Comparison of ENCODE assay signal across 8 mouse cellular contexts in genomic region chr17:34000150-34000537, GRCm38 (mm10). TPM values are rescaled to one million over a fixed set of nuclear protein-coding genes. Genes with fewer than 3 reads are reported as not detected.
DNase-seq lines count a peak whose midpoint lies in the region; ATAC-seq lines count a peak whose summit lies in the region.

Gene H2-K1 (minus strand): TSS chr17:34000347.

- peak; percentile 54 for ATAC-seq in forebrain, embryonic 14.5 days
- peak; percentile 86 for ATAC-seq in liver, embryonic 15.5 days (ENCODE audit: insufficient read depth)
- ATAC-seq in neural tube, embryonic 13.5 days (ENCODE audit: low read depth), result peak; percentile 89

- peak within 1 kb of the TSS; percentile 59 for H3K9ac ChIP-seq in forebrain, embryonic 14.5 days (ENCODE audit: low read length)
- peak within 1 kb of the TSS; percentile 59 for H3K9ac ChIP-seq in liver, embryonic 15.5 days
- H3K9ac ChIP-seq in neural tube, embryonic 13.5 days, result peak within 1 kb of the TSS; percentile 69

- peaks cover 6% of the 10 kb centered on the region; the same call in 1 of the 2 replicates for H3K4me1 ChIP-seq in forebrain, embryonic 14.5 days (ENCODE audit: control insufficient read depth, insufficient read depth, low read length)
- peaks cover 19% of the 10 kb centered on the region for H3K4me1 ChIP-seq in liver, embryonic 15.5 days (replicated peaks)
- peaks cover 13% of the 10 kb centered on the region for H3K4me1 ChIP-seq in neural tube, embryonic 13.5 days (replicated peaks)

- H3K4me2 ChIP-seq in forebrain, embryonic 14.5 days (ENCODE audit: low read length), result peak within 1 kb of the TSS; percentile 91
- peak within 1 kb of the TSS; percentile 97 for H3K4me2 ChIP-seq in liver, embryonic 15.5 days
- H3K4me2 ChIP-seq in neural tube, embryonic 13.5 days, result peak within 1 kb of the TSS; percentile 92

- H3K27ac ChIP-seq in forebrain, embryonic 14.5 days (ENCODE audit: low read depth, low read length), result no peak within 1 kb of the TSS
- H3K27ac ChIP-seq in liver, embryonic 15.5 days (replicated peaks), result peak within 1 kb of the TSS; percentile 41; the same call in 1 of the 2 replicates
- H3K27ac ChIP-seq in neural tube, embryonic 13.5 days (replicated peaks), result no peak within 1 kb of the TSS

- intact Hi-C loops in heart, postnatal 10 days (cut with DNase I), result no loop called here

- H3K4me3 ChIP-seq in forebrain, embryonic 14.5 days (ENCODE audit: low read depth, low read length), result peak within 1 kb of the TSS; percentile 46
- H3K4me3 ChIP-seq in liver, embryonic 15.5 days (replicated peaks), result peak within 1 kb of the TSS; percentile 67
- peak within 1 kb of the TSS; percentile 51 for H3K4me3 ChIP-seq in neural tube, embryonic 13.5 days

- no peaks in the 10 kb centered on the region for H3K36me3 ChIP-seq in forebrain, embryonic 14.5 days (ENCODE audit: control insufficient read depth, insufficient read depth, low read length)
- peaks cover 11% of the 10 kb centered on the region for H3K36me3 ChIP-seq in liver, embryonic 15.5 days (replicated peaks)
- H3K36me3 ChIP-seq in neural tube, embryonic 13.5 days, result no peaks in the 10 kb centered on the region

- WGBS in forebrain, embryonic 14.5 days, result 1% methylated on average over 30 of the region's 30 CpGs
- WGBS in liver, embryonic 15.5 days (ENCODE audit: insufficient replicate concordance), result under 1% methylated on average over 30 of the region's 30 CpGs
- WGBS in neural tube, embryonic 13.5 days, result 2% methylated on average over 30 of the region's 30 CpGs

- 0 out of 2 replicates have a peak, but pooled peaks cover 11% of the 10 kb centered on the region for H3K27me3 ChIP-seq in forebrain, embryonic 14.5 days (replicated peaks; ENCODE audit: control insufficient read depth, insufficient read depth, low read length)
- peaks cover 32% of the 10 kb centered on the region for H3K27me3 ChIP-seq in liver, embryonic 15.5 days
- H3K27me3 ChIP-seq in neural tube, embryonic 13.5 days, result peaks cover 45% of the 10 kb centered on the region

- no peaks in the 10 kb centered on the region for H3K9me3 ChIP-seq in forebrain, embryonic 14.5 days (replicated peaks; ENCODE audit: control insufficient read depth, low read length)
- no peaks in the 10 kb centered on the region for H3K9me3 ChIP-seq in liver, embryonic 15.5 days (replicated peaks)
- no peaks in the 10 kb centered on the region for H3K9me3 ChIP-seq in neural tube, embryonic 13.5 days

- DNase-seq in ES-CJ7 (ENCODE audit: low read depth, low spot score), result peak; percentile 86
- DNase-seq in cerebellum, adult 11-12 months, result peak; percentile 61
- DNase-seq in forebrain, embryonic 14.5 days (ENCODE audit: low spot score), result peak; percentile 56
- peak; percentile 90 to 93 for DNase-seq in heart, postnatal 10 days
- DNase-seq in kidney, postnatal 4 days, result peak; percentile 89 to 93
- DNase-seq in testis, postnatal 10 days (ENCODE audit: low spot score), result peak; percentile 87

RNA-seq across cellular contexts. Expression of gene H2-K1, which starts in this region (rescaled TPM):
- 11.6 and 14.2 TPM in 2 replicates for polyA plus RNA-seq in forebrain, embryonic 14.5 days (2014; fragmentation: Nextera tagmentation; extraction: Ambion mirVana)
- 10 to 100 TPM; 54.8 to 56.2 TPM for total RNA-seq in heart, postnatal 10 days (2021)
- 123 and 165 TPM in 2 replicates for polyA plus RNA-seq in liver, embryonic 15.5 days (2015; fragmentation: Nextera tagmentation; extraction: Ambion mirVana)
- 11.9 and 13.3 TPM in 2 replicates for polyA plus RNA-seq in neural tube, embryonic 13.5 days (2015; fragmentation: Nextera tagmentation; extraction: Ambion mirVana)
